Mouse (Mus musculus) midbrain, embryonic 16.5 days (tissue): ENCODE measurements around the gene Gpr153. TPM values are rescaled to one million over a fixed set of nuclear protein-coding genes. Genes with fewer than 3 reads are reported as not detected.

ENCODE experiments used
- ATAC-seq: fragments of 200-750 bp; cut with Nextera tagmentation; 2 replicates; pipeline ENCODE4 v1.8.0; 2017; ENCODE audit warnings: moderate TSS enrichment
- H3K27ac ChIP-seq: fragments of 300-500 bp; sonication (generic); 2 replicates; pipeline ENCODE4 v1.5.1; 2014; ENCODE audit warnings: mild to moderate bottlenecking, low read length, mixed read lengths
- H3K27me3 ChIP-seq: fragments of 300-500 bp; sonication (generic); 2 replicates; pipeline ENCODE4 v1.6.1; 2014; ENCODE audit warnings: low read depth, low read length, mixed read lengths; ENCODE audit not compliant: control insufficient read depth, insufficient read depth
- H3K36me3 ChIP-seq: fragments of 300-500 bp; sonication (generic); 2 replicates; pipeline ENCODE4 v1.6.1; 2014; ENCODE audit warnings: mild to moderate bottlenecking, low read length, moderate library complexity, mixed read lengths; ENCODE audit not compliant: control insufficient read depth, insufficient read depth
- H3K4me1 ChIP-seq: fragments of 300-500 bp; sonication (generic); 2 replicates; pipeline ENCODE4 v1.6.1; 2014; ENCODE audit warnings: mild to moderate bottlenecking, low read length, mixed read lengths; ENCODE audit not compliant: control insufficient read depth, insufficient read depth
- H3K4me2 ChIP-seq: fragments of 300-500 bp; sonication (generic); 2 replicates; pipeline ENCODE4 v1.6.1; 2014; ENCODE audit warnings: mild to moderate bottlenecking, low read length, mixed read lengths
- H3K4me3 ChIP-seq: fragments of 300-500 bp; sonication (generic); 2 replicates; pipeline ENCODE4 v1.5.1; 2014; ENCODE audit warnings: low read depth, mild to moderate bottlenecking, low read length, moderate library complexity, mixed read lengths
- H3K9ac ChIP-seq: fragments of 300-500 bp; sonication (generic); 2 replicates; pipeline ENCODE4 v1.6.1; 2014; ENCODE audit warnings: low read depth, low read length, mixed read lengths
- H3K9me3 ChIP-seq: fragments of 300-500 bp; sonication (generic); replicated peaks from 2 replicates; pipeline ENCODE4 v1.6.1; 2014; ENCODE audit warnings: mild to moderate bottlenecking, low read length, mixed read lengths; ENCODE audit not compliant: control insufficient read depth, poor library complexity, severe bottlenecking
- WGBS: fragments of 180-500 bp; shearing (Covaris S2); extraction: QIAGEN DNeasy Blood & Tissue Kit; methylation state at CpG from one replicate; pipeline ENCODE4 v1.1.7; 2014; 5-methylcytosine and 5-hydroxymethylcytosine counted together
- polyA plus RNA-seq: library from polyadenylated mRNA; unstranded; fragments of >200 nt; fragmentation: Nextera tagmentation; extraction: Ambion mirVana; gene quantifications from 2 replicates; pipeline ENCODE4 v1.2.1, GENCODE M21; 2015

Gpr153 gene
- polyA plus RNA-seq, 1 experiment from 2014 or later, result 16.2 TPM

GRCm38 (mm10) chr4:152326543-152326942 is 52.5 kb downstream of the Gpr153 start:
- no peak overlapping the region for H3K27ac ChIP-seq
- H3K4me3 ChIP-seq, result peak overlapping the region; percentile 80
- H3K9ac ChIP-seq, result peak overlapping the region; percentile 89

GRCm38 (mm10) chr4:152328691-152329090 is 54.7 kb downstream of the Gpr153 start:
- no peak overlapping the region for H3K9ac ChIP-seq
- H3K4me2 ChIP-seq, result no peak overlapping the region
- WGBS, result 81% methylated on average over 6 of the region's 6 CpGs
- no peaks in the 10 kb centered on the region for H3K27me3 ChIP-seq
- no peak overlapping the region for H3K4me3 ChIP-seq
- H3K36me3 ChIP-seq, result peaks cover 17% of the 10 kb centered on the region
- peaks cover 16% of the 10 kb centered on the region for H3K4me1 ChIP-seq
- ATAC-seq, result no peak
- no peak overlapping the region for H3K27ac ChIP-seq
- no peaks in the 10 kb centered on the region for H3K9me3 ChIP-seq

More at GRCm38 (mm10) chr4:152326543-152326942, 52.5 kb downstream of the Gpr153 start:
- ATAC-seq, result no peak
- whole genome bisulfite sequencing, result 2% methylated on average over 11 of the region's 11 CpGs
- Histone ChIP-seq H3K27me3 (no peaks in the 10 kb centered on the region), H3K36me3 (peaks cover 10% of the 10 kb centered on the region), H3K4me1 (peaks cover 14% of the 10 kb centered on the region), H3K9me3 (no peaks in the 10 kb centered on the region), H3K4me2 (peak overlapping the region; percentile 72)

GRCm38 (mm10) chr4:152332952-152333351 is 58.9 kb downstream of the Gpr153 start:
- peaks cover 19% of the 10 kb centered on the region for H3K36me3 ChIP-seq

GRCm38 (mm10) chr4:152333587-152333986 is 59.6 kb downstream of the Gpr153 start:
- no peak for ATAC-seq
- Histone ChIP-seq H3K9me3 (no peaks in the 10 kb centered on the region), H3K27me3 (no peaks in the 10 kb centered on the region), H3K4me3 (no peak overlapping the region), H3K27ac (no peak overlapping the region), H3K9ac (no peak overlapping the region), H3K4me1 (peaks cover 3% of the 10 kb centered on the region; the same call in 1 of the 2 replicates), H3K4me2 (no peak overlapping the region), H3K36me3 (peaks cover 19% of the 10 kb centered on the region)
- 94% methylated on average over 12 of the region's 12 CpGs for WGBS

More at GRCm38 (mm10) chr4:152332952-152333351, 58.9 kb downstream of the Gpr153 start:
- no peak overlapping the region for H3K27ac ChIP-seq
- WGBS, result 25% methylated on average over 2 of the region's 2 CpGs
- ATAC-seq, result peak; percentile 49; the same call in 1 of the 2 replicates
- H3K4me2 ChIP-seq, result no peak overlapping the region
- H3K4me3 ChIP-seq, result no peak overlapping the region
- H3K27me3 ChIP-seq, result no peaks in the 10 kb centered on the region
- no peaks in the 10 kb centered on the region for H3K9me3 ChIP-seq
- no peak overlapping the region for H3K9ac ChIP-seq
- H3K4me1 ChIP-seq, result peaks cover 3% of the 10 kb centered on the region; the same call in 1 of the 2 replicates

Other genes with a start within 250 kb of the Gpr153 start
- gene Zbtb48, start 246.6 kb upstream of the Gpr153 start, polyA plus RNA-seq, result 19.3 and 21.5 TPM in 2 replicates
- 2.1 and 2.4 TPM in 2 replicates for gene Tas1r1, start 235.7 kb upstream of the Gpr153 start, polyA plus RNA-seq
- 22.8 and 24.0 TPM in 2 replicates for gene Nol9, start 234.9 kb upstream of the Gpr153 start, polyA plus RNA-seq
- 11.8 and 13.1 TPM in 2 replicates for gene Plekhg5, start 201.7 kb upstream of the Gpr153 start, polyA plus RNA-seq
- gene Tnfrsf25, start 158.3 kb upstream of the Gpr153 start, polyA plus RNA-seq, result 0.37 and 0.83 TPM in 2 replicates
- gene Espn, start 121.9 kb upstream of the Gpr153 start, polyA plus RNA-seq, result 0.14 and 0.25 TPM in 2 replicates
- gene Hes2, start 115.4 kb upstream of the Gpr153 start, polyA plus RNA-seq, result not detected in 2 replicates
- 437 and 480 TPM in 2 replicates for gene Acot7, start 96.1 kb upstream of the Gpr153 start, polyA plus RNA-seq
- gene Hes3, start 17.4 kb downstream of the Gpr153 start, polyA plus RNA-seq, result 0.19 and 0.41 TPM in 2 replicates
- gene Icmt, start 23.0 kb downstream of the Gpr153 start, polyA plus RNA-seq, result 20.6 and 20.7 TPM in 2 replicates
- 6.4 and 9.5 TPM in 2 replicates for gene Rnf207, start 44.8 kb downstream of the Gpr153 start, polyA plus RNA-seq
- 117 and 136 TPM in 2 replicates for gene Rpl22, start 51.5 kb downstream of the Gpr153 start, polyA plus RNA-seq
- gene Chd5, start 64.4 kb downstream of the Gpr153 start, polyA plus RNA-seq, result 55.2 and 66.7 TPM in 2 replicates
- 5.7 and 6.4 TPM in 2 replicates for gene Nphp4, start 202.5 kb downstream of the Gpr153 start, polyA plus RNA-seq
- gene Kcnab2, start 203.6 kb downstream of the Gpr153 start, polyA plus RNA-seq, result 23.6 and 29.8 TPM in 2 replicates